ENCODE assay signal across 8 mouse cellular contexts in the genomic region with DNA sequence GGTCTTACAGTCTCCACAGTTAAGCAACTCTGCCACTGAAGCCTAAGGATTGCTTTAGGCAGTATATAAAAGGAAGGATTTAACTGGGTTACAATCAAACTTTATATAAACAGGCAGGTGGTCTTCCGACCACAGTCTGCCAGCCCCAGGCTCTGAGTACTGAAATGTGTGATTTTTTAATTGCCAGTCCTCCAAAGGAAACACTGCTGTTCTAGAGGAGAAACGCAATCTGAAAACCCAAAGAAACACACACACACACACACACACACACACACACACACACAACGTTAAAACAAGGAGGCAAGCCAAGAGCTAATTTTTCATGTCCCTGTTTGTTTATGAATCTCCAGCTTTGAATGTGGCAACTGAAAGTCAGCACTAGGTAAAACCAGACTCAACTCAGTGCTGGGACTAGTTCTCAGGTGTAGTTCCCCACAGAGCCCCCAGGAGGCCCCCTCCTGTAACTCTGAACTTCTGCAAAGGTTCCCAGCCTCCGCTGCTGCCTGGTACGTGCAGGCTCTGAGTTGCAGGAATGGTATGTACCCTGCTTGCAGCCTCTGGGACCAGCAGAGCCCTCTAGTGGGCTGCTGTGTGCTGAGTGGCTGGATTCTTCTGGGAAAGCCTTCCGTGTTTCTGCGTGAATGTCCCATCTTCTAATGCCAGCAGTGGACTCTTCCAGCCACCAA. TPM values are rescaled to one million over a fixed set of nuclear protein-coding genes. Genes with fewer than 3 reads are reported as not detected.
A peak's percentile ranks its signal among the peaks of the same experiment; 100 is the strongest.
DNase-seq lines count a peak whose midpoint lies in the region; ATAC-seq and TF ChIP-seq lines count a peak whose summit lies in the region.

No protein-coding gene starts in this region.

- no peak overlapping the region for H3K4me3 ChIP-seq in embryonic fibroblast, embryonic 13.5 days (ENCODE audit: insufficient read depth, low read length)
- peak overlapping the region; percentile 25; the same call in 1 of the 2 replicates for H3K4me3 ChIP-seq in heart, embryonic 10.5 days
- H3K4me3 ChIP-seq in kidney, embryonic 15.5 days (replicated peaks): peak overlapping the region; percentile 10; the same call in 1 of the 2 replicates
- H3K4me3 ChIP-seq in testis, adult 2 months (ENCODE audit: control insufficient read depth, low read depth, low read length): no peak overlapping the region

- WGBS in heart, embryonic 10.5 days: 27% methylated on average over 7 of the region's 7 CpGs
- 23% methylated on average over 7 of the region's 7 CpGs for WGBS in kidney, embryonic 15.5 days

- peaks cover 25% of the 10 kb centered on the region for H3K36me3 ChIP-seq in heart, embryonic 10.5 days
- H3K36me3 ChIP-seq in kidney, embryonic 15.5 days: peaks cover 20% of the 10 kb centered on the region
- no peaks in the 10 kb centered on the region for H3K36me3 ChIP-seq in testis, adult 2 months (ENCODE audit: control insufficient read depth, insufficient read depth, low read length)

- peak overlapping the region; percentile 46 for H3K4me2 ChIP-seq in kidney, embryonic 15.5 days

- DNase-seq in 3T3-L1 (ENCODE audit: low read depth, low spot score): peak; percentile 99
- DNase-seq in T-cell, adult 2 months (ENCODE audit: low spot score): peak; percentile 74
- DNase-seq in heart, embryonic 10.5 days (ENCODE audit: low spot score): peak; percentile 93
- peak; percentile 77 for DNase-seq in liver
- peak; percentile 30 to 39 for DNase-seq in monocyte, adult 2 months (ENCODE audit: low read depth in 1 of 2, low spot score in 2 of 2)

- H3K4me1 ChIP-seq in embryonic fibroblast, embryonic 13.5 days (ENCODE audit: control insufficient read depth, insufficient read depth, low read length): no peaks in the 10 kb centered on the region
- H3K4me1 ChIP-seq in heart, embryonic 10.5 days: peaks cover 15% of the 10 kb centered on the region
- peaks cover 19% of the 10 kb centered on the region for H3K4me1 ChIP-seq in kidney, embryonic 15.5 days
- peaks cover 7% of the 10 kb centered on the region for H3K4me1 ChIP-seq in testis, adult 2 months (ENCODE audit: control insufficient read depth, insufficient read depth, low read length)

- no peaks in the 10 kb centered on the region for H3K9me3 ChIP-seq in heart, embryonic 10.5 days
- H3K9me3 ChIP-seq in kidney, embryonic 15.5 days (replicated peaks): no peaks in the 10 kb centered on the region

- H3K9ac ChIP-seq in kidney, embryonic 15.5 days: no peak overlapping the region

- peak overlapping the region; percentile 89 for H3K27ac ChIP-seq in embryonic fibroblast, embryonic 13.5 days (ENCODE audit: insufficient read depth, low read length)
- peak overlapping the region; percentile 32 for H3K27ac ChIP-seq in heart, embryonic 10.5 days
- H3K27ac ChIP-seq in kidney, embryonic 15.5 days: peak overlapping the region; percentile 65
- H3K27ac ChIP-seq in testis, adult 2 months (ENCODE audit: control insufficient read depth, insufficient read depth, low read depth, low read length): no peak overlapping the region; the same call in 1 of the 2 replicates

- 0 out of 2 replicates have a peak, but pooled peaks cover 5% of the 10 kb centered on the region for H3K27me3 ChIP-seq in heart, embryonic 10.5 days (ENCODE audit: insufficient read depth, poor library complexity, severe bottlenecking)
- H3K27me3 ChIP-seq in kidney, embryonic 15.5 days: no peaks in the 10 kb centered on the region
- no peaks in the 10 kb centered on the region for H3K27me3 ChIP-seq in testis, adult 2 months (ENCODE audit: control insufficient read depth, insufficient read depth, low read length)

- TF ChIP-seq POLR2A in embryonic fibroblast, embryonic 13.5 days (IDR thresholded peaks at IDR 0.05; ENCODE audit: low read depth, low read length): no peak
- TF ChIP-seq POLR2A in testis, adult 2 months (IDR thresholded peaks at IDR 0.05; ENCODE audit: control insufficient read depth, low read depth, low read length): no peak

- TF ChIP-seq CTCF in embryonic fibroblast, embryonic 13.5 days (IDR thresholded peaks at IDR 0.05; ENCODE audit: borderline replicate concordance, insufficient read depth, low read length): peak; percentile 69
- peak; percentile 63; the same call in 1 of the 2 replicates for TF ChIP-seq CTCF in testis, adult 2 months (IDR thresholded peaks at IDR 0.05; ENCODE audit: control insufficient read depth, insufficient read depth, insufficient replicate concordance, low read depth, low read length)

- ATAC-seq in kidney, embryonic 15.5 days (replicated peaks; ENCODE audit: low FRiP score): peak; percentile 90

RNA-seq across cellular contexts. Expression of a gene that starts 23.9 kb away (rescaled TPM):
- polyA plus RNA-seq in embryonic fibroblast, embryonic 13.5 days (2011; ENCODE audit: insufficient read length, low read depth, missing spikeins): 165 and 206 TPM in 2 replicates
- polyA plus RNA-seq in heart, embryonic 10.5 days (2016; fragmentation: Nextera tagmentation; extraction: Ambion mirVana): 105 and 113 TPM in 2 replicates
- 93.4 and 101 TPM in 2 replicates for polyA plus RNA-seq in kidney, embryonic 15.5 days (2015; fragmentation: Nextera tagmentation; extraction: Ambion mirVana)
- polyA plus RNA-seq in testis, adult 2 months (2012; rRNA removed): 48.4 and 54.6 TPM in 2 replicates

RNA-seq across cellular contexts. Expression of a gene that starts 24.0 kb away (rescaled TPM):
- 45.5 and 45.7 TPM in 2 replicates for polyA plus RNA-seq in embryonic fibroblast, embryonic 13.5 days (2011; ENCODE audit: insufficient read length, low read depth, missing spikeins)
- 47.9 and 59.0 TPM in 2 replicates for polyA plus RNA-seq in heart, embryonic 10.5 days (2016; fragmentation: Nextera tagmentation; extraction: Ambion mirVana)
- 40.6 and 43.8 TPM in 2 replicates for polyA plus RNA-seq in kidney, embryonic 15.5 days (2015; fragmentation: Nextera tagmentation; extraction: Ambion mirVana)
- 128 and 142 TPM in 2 replicates for polyA plus RNA-seq in testis, adult 2 months (2012; rRNA removed)

Comparison
In these comparisons a context has a peak if more than half of its experiments do, and no peak if none do; other contexts are left out.
1. DNase-seq: peak in every context shown above with its lines; median percentile 99 in 3T3-L1; 93 in heart, embryonic 10.5 days; 77 in liver; 74 in T-cell, adult 2 months; 34 in monocyte, adult 2 months.
2. H3K4me3 ChIP-seq: peak in heart, embryonic 10.5 days (single experiment) and kidney, embryonic 15.5 days (single experiment); none in embryonic fibroblast, embryonic 13.5 days (single experiment) and testis, adult 2 months (single experiment).